Mouse (Mus musculus) neural tube, embryonic 11.5 days (tissue): Measurements from ENCODE around the gene Gramd1a. TPM values are rescaled to one million over a fixed set of nuclear protein-coding genes. Genes with fewer than 3 reads are reported as not detected.
A peak's percentile ranks its signal among the peaks of the same experiment; 100 is the strongest.

Source experiments
- ATAC-seq: fragments of 200-750 bp; cut with Nextera tagmentation; 2 replicates; pipeline ENCODE4 v1.8.0; 2017; ENCODE audit warnings: moderate number of reproducible peaks, mild to moderate bottlenecking, moderate TSS enrichment, moderate library complexity; ENCODE audit not compliant: insufficient read depth, low FRiP score, low TSS enrichment
- DNase-seq: peaks from one replicate; pipeline ENCODE4 v3.0.0-alpha.2; 2015; ENCODE audit warnings: low spot score
- H3K27ac ChIP-seq: fragments of 300-500 bp; sonication (generic); 2 replicates; pipeline ENCODE4 v1.5.1; 2014; ENCODE audit warnings: low read depth, mild to moderate bottlenecking, low read length
- H3K27me3 ChIP-seq: fragments of 300-500 bp; sonication (generic); 2 replicates; pipeline ENCODE4 v1.6.1; 2014; ENCODE audit warnings: mild to moderate bottlenecking, low read length, mixed read lengths; ENCODE audit not compliant: control insufficient read depth, insufficient read depth
- H3K36me3 ChIP-seq: fragments of 300-500 bp; sonication (generic); 2 replicates; pipeline ENCODE4 v1.6.1; 2014; ENCODE audit warnings: mild to moderate bottlenecking, low read length, moderate library complexity, mixed read lengths; ENCODE audit not compliant: control insufficient read depth, insufficient read depth
- H3K4me1 ChIP-seq: fragments of 300-500 bp; sonication (generic); 2 replicates; pipeline ENCODE4 v1.6.1; 2014; ENCODE audit warnings: low read length, mixed read lengths; ENCODE audit not compliant: control insufficient read depth, insufficient read depth
- H3K4me2 ChIP-seq: fragments of 300-500 bp; sonication (generic); 2 replicates; pipeline ENCODE4 v1.6.1; 2014; ENCODE audit warnings: low read depth, mild to moderate bottlenecking, moderate library complexity
- H3K4me3 ChIP-seq: fragments of 300-500 bp; sonication (generic); 2 replicates; pipeline ENCODE4 v1.5.1; 2014; ENCODE audit warnings: low read depth, low read length
- H3K9ac ChIP-seq: fragments of 300-500 bp; sonication (generic); 2 replicates; pipeline ENCODE4 v1.6.1; 2014; ENCODE audit warnings: mild to moderate bottlenecking, low read length
- H3K9me3 ChIP-seq: fragments of 300-500 bp; sonication (generic); 2 replicates; pipeline ENCODE4 v1.6.1; 2016; ENCODE audit warnings: low read length; ENCODE audit not compliant: control insufficient read depth
- WGBS: fragments of 180-500 bp; shearing (Covaris S2); extraction: QIAGEN DNeasy Blood & Tissue Kit; methylation state at CpG from one replicate; pipeline ENCODE4 v1.1.7; 2014; 5-methylcytosine and 5-hydroxymethylcytosine counted together
- polyA plus RNA-seq: library from polyadenylated mRNA; unstranded; fragments of >200 nt; fragmentation: Nextera tagmentation; extraction: Ambion mirVana; gene quantifications from 2 replicates; pipeline ENCODE4 v1.2.1, GENCODE M21; 2014

The Gramd1a gene
- polyA plus RNA-seq, 1 experiment from 2014 or later, result 159 TPM

GRCm38 (mm10) chr7:31085171-31085570, 70.5 kb downstream of the Gramd1a start:
- Histone ChIP-seq H3K27me3 (no peaks in the 10 kb centered on the region), H3K9ac (no peak overlapping the region), H3K4me1 (0 out of 2 replicates have a peak, but pooled peaks cover 2% of the 10 kb centered on the region), H3K9me3 (0 out of 2 replicates have a peak, but pooled peaks cover 2% of the 10 kb centered on the region), H3K4me3 (no peak overlapping the region), H3K4me2 (no peak overlapping the region), H3K27ac (0 out of 2 replicates have a peak overlapping the region, but pooled peaks have one; percentile 0), H3K36me3 (no peaks in the 10 kb centered on the region)
- DNase-seq (peak; percentile 48), ATAC-seq (peak; percentile 68)
- WGBS, result 35% methylated on average over 3 of the region's 3 CpGs

DNA sequence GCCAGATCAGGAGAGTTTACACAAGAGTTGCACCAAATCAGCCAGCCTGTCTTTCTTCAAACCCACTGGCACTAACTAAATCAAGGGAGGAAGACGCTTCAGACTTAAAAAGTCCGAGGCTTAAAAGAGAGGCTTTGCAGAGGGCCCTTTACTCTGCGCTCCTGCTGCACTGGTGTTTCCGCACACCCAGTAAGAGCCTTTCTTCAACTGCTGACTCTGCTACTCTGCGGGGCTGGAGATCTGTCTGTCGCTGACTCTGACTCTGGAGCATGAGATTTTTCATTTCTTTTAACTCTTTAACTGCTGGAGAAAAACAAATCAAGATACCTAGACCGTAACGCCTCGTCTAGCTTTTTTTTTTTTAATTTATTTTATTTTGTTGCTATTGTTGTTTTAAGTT, 71.6 kb downstream of the Gramd1a start:
- H3K4me3 ChIP-seq, result no peak overlapping the region
- no peaks in the 10 kb centered on the region for H3K36me3 ChIP-seq
- H3K4me2 ChIP-seq, result no peak overlapping the region
- no peak overlapping the region for H3K27ac ChIP-seq
- 0 out of 2 replicates have a peak, but pooled peaks cover 2% of the 10 kb centered on the region for H3K9me3 ChIP-seq
- 0 out of 2 replicates have a peak, but pooled peaks cover 2% of the 10 kb centered on the region for H3K4me1 ChIP-seq
- H3K27me3 ChIP-seq, result no peaks in the 10 kb centered on the region
- ATAC-seq, result no peak
- no peak for DNase-seq
- no peak overlapping the region for H3K9ac ChIP-seq
- WGBS, result 62% methylated on average over 9 of the region's 9 CpGs

- no peaks in the 10 kb centered on the region for H3K36me3 ChIP-seq
- no peak overlapping the region for H3K9ac ChIP-seq
- H3K4me2 ChIP-seq, result no peak overlapping the region
- ATAC-seq (no peak), DNase-seq (no peak)
- WGBS, result 66% methylated on average over 14 of the region's 14 CpGs
- no peaks in the 10 kb centered on the region for H3K27me3 ChIP-seq
- 0 out of 2 replicates have a peak, but pooled peaks cover 2% of the 10 kb centered on the region for H3K4me1 ChIP-seq
- H3K27ac ChIP-seq, result no peak overlapping the region
- H3K9me3 ChIP-seq, result 0 out of 2 replicates have a peak, but pooled peaks cover 2% of the 10 kb centered on the region
- no peak overlapping the region for H3K4me3 ChIP-seq
Measured at GRCm38 (mm10) chr7:31082831-31083588, 72.7 kb downstream of the Gramd1a start.

DNA sequence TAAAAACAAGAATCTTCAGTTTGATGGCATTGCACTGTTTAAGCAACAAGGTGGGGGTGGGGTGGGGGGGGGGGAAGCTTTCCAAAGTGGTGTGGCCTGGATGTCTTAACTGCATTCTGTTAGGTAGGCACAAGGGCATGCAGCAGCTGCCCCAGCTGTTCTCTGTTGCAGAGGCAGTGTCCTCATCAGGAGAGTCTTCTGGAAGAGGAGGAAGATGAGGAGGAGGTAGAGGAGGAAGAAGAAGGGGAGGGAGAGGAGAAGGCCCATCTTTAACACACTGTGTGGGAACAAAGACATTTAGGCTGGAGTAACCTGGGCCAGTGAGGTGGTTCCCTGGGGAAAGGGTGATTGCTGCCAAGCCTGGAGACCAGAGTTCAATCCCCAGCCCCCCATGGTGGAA, 73.6 kb downstream of the Gramd1a start:
- no peak overlapping the region for H3K4me3 ChIP-seq
- no peaks in the 10 kb centered on the region for H3K27me3 ChIP-seq
- no peak overlapping the region for H3K27ac ChIP-seq
- no peak overlapping the region for H3K4me2 ChIP-seq
- H3K4me1 ChIP-seq, result peaks cover 2% of the 10 kb centered on the region; the same call in 1 of the 2 replicates
- H3K9me3 ChIP-seq, result 0 out of 2 replicates have a peak, but pooled peaks cover 2% of the 10 kb centered on the region
- no peak overlapping the region for H3K9ac ChIP-seq
- H3K36me3 ChIP-seq, result no peaks in the 10 kb centered on the region
- ATAC-seq, result no peak
- no peak for DNase-seq

GRCm38 (mm10) chr7:31081106-31081505, 74.6 kb downstream of the Gramd1a start:
- Histone ChIP-seq H3K27ac (no peak overlapping the region), H3K4me2 (no peak overlapping the region), H3K27me3 (no peaks in the 10 kb centered on the region), H3K4me1 (peaks cover 2% of the 10 kb centered on the region; the same call in 1 of the 2 replicates), H3K9me3 (0 out of 2 replicates have a peak, but pooled peaks cover 2% of the 10 kb centered on the region), H3K4me3 (no peak overlapping the region), H3K9ac (no peak overlapping the region), H3K36me3 (no peaks in the 10 kb centered on the region)
- WGBS, result 70% methylated on average over 1 of the region's 1 CpGs
- DNase-seq (no peak), ATAC-seq (no peak)

- ATAC-seq, result no peak
Measured at GRCm38 (mm10) chr7:31080611-31081010, 75.1 kb downstream of the Gramd1a start.

More at GRCm38 (mm10) chr7:31080611-31081010, 75.1 kb downstream of the Gramd1a start:
- no peak for DNase-seq
- no peaks in the 10 kb centered on the region for H3K36me3 ChIP-seq
- H3K4me1 ChIP-seq, result peaks cover 2% of the 10 kb centered on the region; the same call in 1 of the 2 replicates
- H3K27me3 ChIP-seq, result no peaks in the 10 kb centered on the region
- 0 out of 2 replicates have a peak, but pooled peaks cover 2% of the 10 kb centered on the region for H3K9me3 ChIP-seq
- H3K4me3 ChIP-seq, result no peak overlapping the region
- no peak overlapping the region for H3K4me2 ChIP-seq
- no peak overlapping the region for H3K27ac ChIP-seq
- 63% methylated on average over 3 of the region's 3 CpGs for WGBS
- H3K9ac ChIP-seq, result no peak overlapping the region

Other genes starting within 250 kb of the Gramd1a start
- gene Mag, start 241.0 kb downstream of the Gramd1a start, polyA plus RNA-seq, result 0.16 and 0.41 TPM in 2 replicates
- gene Hamp2, start 231.2 kb downstream of the Gramd1a start, polyA plus RNA-seq, result not detected in 2 replicates
- not detected in 2 replicates for gene Hamp, start 211.9 kb downstream of the Gramd1a start, polyA plus RNA-seq
- 27.9 and 28.1 TPM in 2 replicates for gene Usf2, start 199.1 kb downstream of the Gramd1a start, polyA plus RNA-seq
- 14.1 and 16.6 TPM in 2 replicates for gene Lsr, start 182.4 kb downstream of the Gramd1a start, polyA plus RNA-seq
- gene Fam187b, start 182.1 kb downstream of the Gramd1a start, polyA plus RNA-seq, result 0.32 and 0.93 TPM in 2 replicates
- gene Fxyd5, start 113.4 kb downstream of the Gramd1a start, polyA plus RNA-seq, result 16.2 and 17.3 TPM in 2 replicates
- 30.5 and 36.5 TPM in 2 replicates for gene Fxyd7, start 104.4 kb downstream of the Gramd1a start, polyA plus RNA-seq
- gene Fxyd1, start 98.7 kb downstream of the Gramd1a start, polyA plus RNA-seq, result 17.0 and 21.8 TPM in 2 replicates
- 4.6 and 4.9 TPM in 2 replicates for gene Lgi4, start 96.6 kb downstream of the Gramd1a start, polyA plus RNA-seq
- 6.0 and 7.7 TPM in 2 replicates for gene Fxyd3, start 79.2 kb downstream of the Gramd1a start, polyA plus RNA-seq
- 1.6 TPM in 2 replicates for gene Hpn, start 40.6 kb downstream of the Gramd1a start, polyA plus RNA-seq
- 0.65 and 0.94 TPM in 2 replicates for gene Scn1b, start 28.9 kb downstream of the Gramd1a start, polyA plus RNA-seq
- not detected in 2 replicates for gene Scgb2b2, start 134.6 kb upstream of the Gramd1a start, polyA plus RNA-seq
- gene Scgb1b2, start 135.9 kb upstream of the Gramd1a start, polyA plus RNA-seq, result not detected in 2 replicates
- not detected in 2 replicates for gene Scgb2b3, start 206.2 kb upstream of the Gramd1a start, polyA plus RNA-seq
- gene Scgb1b3, start 219.7 kb upstream of the Gramd1a start, polyA plus RNA-seq, result not detected in 2 replicates